Mouse (Mus musculus) stomach, embryonic 14.5 days (tissue): Measurements from ENCODE around the gene Peli1. TPM values are rescaled to one million over a fixed set of nuclear protein-coding genes. Genes with fewer than 3 reads are reported as not detected.

Experiments
- ATAC-seq: fragments of 200-750 bp; cut with Nextera tagmentation; 2 replicates; pipeline ENCODE4 v1.8.0; 2017; ENCODE audit warnings: low read depth, moderate TSS enrichment; ENCODE audit not compliant: insufficient number of reproducible peaks, insufficient read depth, low FRiP score
- H3K27ac ChIP-seq: fragments of 300-500 bp; sonication (generic); 2 replicates; pipeline ENCODE4 v1.5.1; 2014; ENCODE audit warnings: mild to moderate bottlenecking, low read length, moderate library complexity, mixed read lengths
- H3K27me3 ChIP-seq: fragments of 300-500 bp; sonication (generic); 2 replicates; pipeline ENCODE4 v1.6.1; 2014; ENCODE audit warnings: low read length, control low read depth, mixed read lengths; ENCODE audit not compliant: control insufficient read depth, insufficient read depth
- H3K36me3 ChIP-seq: fragments of 300-500 bp; sonication (generic); 2 replicates; pipeline ENCODE4 v1.6.1; 2014; ENCODE audit warnings: mild to moderate bottlenecking, control low read depth, low read length, moderate library complexity, mixed read lengths; ENCODE audit not compliant: control insufficient read depth, insufficient read depth
- H3K4me1 ChIP-seq: fragments of 300-500 bp; sonication (generic); 2 replicates; pipeline ENCODE4 v1.6.1; 2014; ENCODE audit warnings: low read length, control low read depth, mixed read lengths; ENCODE audit not compliant: control insufficient read depth, insufficient read depth
- H3K4me2 ChIP-seq: fragments of 300-500 bp; sonication (generic); replicated peaks from 2 replicates; pipeline ENCODE4 v1.6.1; 2014; ENCODE audit warnings: low read depth, low read length, control low read depth
- H3K4me3 ChIP-seq: fragments of 300-500 bp; sonication (generic); 2 replicates; pipeline ENCODE4 v1.5.1; 2014; ENCODE audit warnings: low read depth, low read length, control low read depth
- H3K9ac ChIP-seq: fragments of 300-500 bp; sonication (generic); replicated peaks from 2 replicates; pipeline ENCODE4 v1.6.1; 2014; ENCODE audit warnings: low read depth, mild to moderate bottlenecking, control low read depth, low read length, moderate library complexity, mixed read lengths
- H3K9me3 ChIP-seq: fragments of 300-500 bp; sonication (generic); 2 replicates; pipeline ENCODE4 v1.6.1; 2016; ENCODE audit warnings: low read depth, low read length, control low read depth; ENCODE audit not compliant: control insufficient read depth
- WGBS: fragments of 180-500 bp; shearing (Covaris S2); extraction: QIAGEN DNeasy Blood & Tissue Kit; methylation state at CpG from one replicate; pipeline ENCODE4 v1.1.7; 2014; 5-methylcytosine and 5-hydroxymethylcytosine counted together
- polyA plus RNA-seq: library from polyadenylated mRNA; unstranded; fragments of >200 nt; fragmentation: Nextera tagmentation; extraction: Ambion mirVana; gene quantifications from 2 replicates; pipeline ENCODE4 v1.2.1, GENCODE M21; 2014

Peli1 gene
- 38.8 and 44.0 TPM in 2 replicates for polyA plus RNA-seq

DNA sequence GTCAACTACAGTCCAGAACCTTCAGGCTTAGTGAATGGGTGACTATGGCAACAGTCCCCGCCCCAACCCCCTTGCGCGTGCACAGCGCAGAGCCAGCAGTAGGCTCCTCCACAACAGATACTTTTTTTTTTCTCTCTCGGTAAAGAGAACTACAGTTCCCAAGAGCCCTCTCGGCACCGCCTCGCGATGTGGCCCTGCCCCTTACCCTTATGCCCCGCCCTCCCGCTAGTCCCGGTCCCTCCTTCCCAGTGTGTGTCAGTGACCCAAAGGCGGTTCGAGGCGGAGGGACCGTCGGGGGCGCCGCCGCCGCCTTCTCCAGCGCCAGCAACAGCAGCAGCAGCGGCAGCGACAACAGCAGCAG is at the start of gene Peli1:
TSS of gene Peli1 (plus strand) at position 225 of the 361 bp plus-strand sequence.
- WGBS: under 1% methylated on average over 24 of the region's 24 CpGs
- Histone ChIP-seq H3K4me1 (no peaks in the 10 kb centered on the region), H3K27ac (peak within 1 kb of the TSS; percentile 100), H3K4me3 (peak within 1 kb of the TSS; percentile 90), H3K4me2 (peak within 1 kb of the TSS; percentile 55), H3K27me3 (no peaks in the 10 kb centered on the region), H3K9ac (peak within 1 kb of the TSS; percentile 96), H3K9me3 (no peaks in the 10 kb centered on the region), H3K36me3 (no peaks in the 10 kb centered on the region)
- ATAC-seq: peak; percentile 99

DNA sequence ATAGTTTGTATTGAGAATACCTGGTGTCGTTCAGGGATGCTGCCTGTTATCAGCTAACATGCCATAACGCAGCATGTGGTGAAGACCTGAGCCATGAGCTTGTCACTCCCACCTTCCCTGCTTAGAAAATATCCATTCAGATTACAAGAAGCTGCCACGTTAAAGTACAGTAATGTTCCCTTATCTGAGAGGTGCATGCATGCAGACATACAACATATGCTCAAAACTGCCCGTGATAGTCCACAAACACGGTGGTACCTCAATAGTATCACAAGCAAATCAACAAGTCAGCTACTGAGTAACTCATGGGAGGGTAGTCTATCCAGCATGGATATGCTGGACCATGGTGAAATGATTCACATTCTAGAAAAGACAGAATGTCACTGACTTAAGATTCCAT is 48.5 kb upstream of the Peli1 start:
- no peak overlapping the region for H3K4me3 ChIP-seq
- no peak for ATAC-seq
- no peak overlapping the region for H3K9ac ChIP-seq
- H3K27me3 ChIP-seq: no peaks in the 10 kb centered on the region
- no peak overlapping the region for H3K27ac ChIP-seq
- H3K4me1 ChIP-seq: no peaks in the 10 kb centered on the region
- no peak overlapping the region for H3K4me2 ChIP-seq
- WGBS: 85% methylated on average over 5 of the region's 5 CpGs
- no peaks in the 10 kb centered on the region for H3K9me3 ChIP-seq
- H3K36me3 ChIP-seq: no peaks in the 10 kb centered on the region

DNA sequence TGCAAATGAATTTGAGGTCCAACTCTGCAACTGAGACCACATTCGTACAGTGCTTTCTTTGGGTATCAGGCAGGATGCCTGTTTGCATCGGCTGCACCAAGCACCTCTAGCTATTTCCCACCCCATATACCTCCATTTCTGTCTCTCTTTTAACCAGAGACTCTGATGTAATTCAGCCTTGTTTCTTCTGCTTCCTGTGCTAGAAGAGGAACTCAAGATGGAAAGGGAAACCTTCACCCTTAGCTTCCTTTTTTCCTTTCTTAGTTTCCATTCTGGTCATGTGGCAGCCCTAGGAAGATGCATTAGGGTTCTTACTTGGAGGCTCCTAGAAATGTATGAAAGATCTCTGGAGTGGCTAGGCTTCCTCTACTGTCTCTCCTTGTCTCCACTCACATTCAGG is 44.9 kb upstream of the Peli1 start:
- Histone ChIP-seq H3K4me1 (no peaks in the 10 kb centered on the region), H3K9ac (no peak overlapping the region), H3K27me3 (no peaks in the 10 kb centered on the region), H3K9me3 (no peaks in the 10 kb centered on the region), H3K36me3 (no peaks in the 10 kb centered on the region), H3K4me3 (no peak overlapping the region), H3K27ac (no peak overlapping the region), H3K4me2 (no peak overlapping the region)
- 93% methylated on average over 2 of the region's 2 CpGs for WGBS
- no peak for ATAC-seq

- Histone ChIP-seq H3K9ac (no peak overlapping the region), H3K9me3 (no peaks in the 10 kb centered on the region), H3K27me3 (no peaks in the 10 kb centered on the region), H3K27ac (no peak overlapping the region), H3K36me3 (no peaks in the 10 kb centered on the region), H3K4me1 (no peaks in the 10 kb centered on the region), H3K4me2 (no peak overlapping the region), H3K4me3 (no peak overlapping the region)
- no peak for ATAC-seq
- WGBS: 55% methylated on average over 2 of the region's 2 CpGs
Observed at GRCm38 (mm10) chr11:21047921-21048320, 43.2 kb upstream of the Peli1 start.

- no peak overlapping the region for H3K9ac ChIP-seq
- H3K4me1 ChIP-seq: no peaks in the 10 kb centered on the region
- H3K27ac ChIP-seq: no peak overlapping the region
- no peak overlapping the region for H3K4me2 ChIP-seq
- ATAC-seq: no peak
- no peaks in the 10 kb centered on the region for H3K9me3 ChIP-seq
- WGBS: 79% methylated on average over 9 of the region's 9 CpGs
- no peak overlapping the region for H3K4me3 ChIP-seq
- H3K36me3 ChIP-seq: no peaks in the 10 kb centered on the region
- no peaks in the 10 kb centered on the region for H3K27me3 ChIP-seq
Observed at GRCm38 (mm10) chr11:21051716-21052115, 39.4 kb upstream of the Peli1 start.

- H3K27me3 ChIP-seq: no peaks in the 10 kb centered on the region
- H3K4me2 ChIP-seq: no peak overlapping the region
- no peaks in the 10 kb centered on the region for H3K4me1 ChIP-seq
- H3K27ac ChIP-seq: no peak overlapping the region
- no peak for ATAC-seq
- no peaks in the 10 kb centered on the region for H3K36me3 ChIP-seq
- no peak overlapping the region for H3K4me3 ChIP-seq
- H3K9me3 ChIP-seq: no peaks in the 10 kb centered on the region
- no peak overlapping the region for H3K9ac ChIP-seq
Observed at GRCm38 (mm10) chr11:21054587-21054986, 36.5 kb upstream of the Peli1 start.

DNA sequence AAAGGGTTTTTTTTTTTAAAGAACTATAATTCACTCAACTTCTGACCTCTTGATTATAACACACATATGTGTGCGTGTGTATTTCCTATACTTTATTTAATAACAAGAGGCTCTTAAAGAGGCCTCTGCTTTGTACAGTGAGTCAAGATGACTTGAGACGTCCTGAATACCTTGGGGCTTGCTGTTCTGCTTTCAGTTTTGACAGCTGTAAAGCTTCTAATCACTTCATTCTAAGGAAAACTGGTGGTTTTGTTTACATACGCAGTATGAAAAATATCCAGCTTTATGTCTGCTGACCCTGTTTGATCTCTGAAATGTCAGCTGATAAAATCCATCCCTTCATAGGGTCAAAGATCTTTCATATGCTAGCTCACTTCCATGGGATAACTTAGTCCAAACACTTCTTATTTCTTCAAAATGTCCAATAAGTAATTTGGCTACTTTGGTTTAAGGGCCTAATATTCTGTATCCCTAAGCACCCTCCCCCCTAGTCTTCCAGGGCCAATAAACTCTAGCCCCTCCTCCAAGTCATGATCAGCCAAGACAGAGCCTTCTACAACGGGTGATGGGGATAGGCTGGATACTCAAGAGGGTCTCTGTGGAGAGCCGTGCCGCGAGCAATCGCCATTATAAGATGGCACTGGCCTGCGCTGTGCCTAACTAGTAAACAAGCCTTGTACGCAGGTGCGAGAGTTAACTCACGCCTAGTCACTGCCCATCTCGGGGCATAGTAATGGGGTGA is 34.8 kb upstream of the Peli1 start:
- Histone ChIP-seq H3K9ac (no peak overlapping the region), H3K9me3 (no peaks in the 10 kb centered on the region), H3K36me3 (no peaks in the 10 kb centered on the region), H3K4me3 (no peak overlapping the region), H3K4me1 (no peaks in the 10 kb centered on the region), H3K4me2 (no peak overlapping the region), H3K27ac (no peak overlapping the region), H3K27me3 (no peaks in the 10 kb centered on the region)
- WGBS: 77% methylated on average over 13 of the region's 13 CpGs
- ATAC-seq: no peak; the same call in 1 of the 2 replicates

DNA sequence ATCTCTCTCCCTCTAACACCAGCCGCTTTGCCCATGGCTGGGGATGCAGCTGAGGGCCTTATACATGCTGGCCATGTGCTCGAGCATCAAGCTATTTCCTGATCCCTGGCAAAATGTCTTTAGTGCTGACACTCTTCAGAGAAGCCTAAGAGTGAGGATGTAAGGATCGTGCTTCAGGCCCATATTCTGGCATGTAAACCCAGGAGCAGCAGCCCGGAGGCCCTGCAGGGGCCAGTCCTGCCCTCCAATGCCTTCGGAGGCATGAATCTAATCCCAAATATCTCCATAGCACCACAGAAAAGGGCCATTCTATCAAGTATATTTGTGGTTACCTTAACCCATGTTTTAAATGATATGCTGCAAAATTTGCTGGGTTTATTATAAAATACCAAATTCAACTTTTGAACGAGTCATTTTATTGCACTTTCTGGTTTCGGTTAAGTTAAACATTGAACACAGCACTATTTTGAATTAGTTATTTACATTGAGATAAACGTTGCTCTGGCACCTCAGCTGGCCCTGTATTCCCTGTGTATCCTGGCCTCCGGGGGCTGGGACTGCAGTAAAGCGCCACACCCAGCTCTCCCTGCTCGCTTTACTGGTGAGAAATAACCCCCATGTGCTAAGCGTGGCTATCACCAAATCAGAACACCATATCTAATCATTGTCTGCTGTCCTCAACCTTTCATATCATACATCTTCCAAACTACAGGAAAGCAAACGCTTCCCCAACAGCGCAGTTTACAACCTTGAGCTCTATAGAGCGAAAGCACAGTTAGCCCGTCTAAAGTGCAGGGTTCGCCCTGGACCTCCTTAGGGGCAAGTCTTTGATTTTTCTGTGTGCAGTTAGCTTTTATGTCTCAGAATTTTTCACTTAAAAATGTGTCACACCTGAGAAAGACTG is 33.3 kb upstream of the Peli1 start:
- H3K27me3 ChIP-seq: no peaks in the 10 kb centered on the region
- no peaks in the 10 kb centered on the region for H3K36me3 ChIP-seq
- no peaks in the 10 kb centered on the region for H3K9me3 ChIP-seq
- H3K9ac ChIP-seq: no peak overlapping the region
- no peak overlapping the region for H3K4me2 ChIP-seq
- no peak overlapping the region for H3K4me3 ChIP-seq
- no peak overlapping the region; the same call in 1 of the 2 replicates for H3K27ac ChIP-seq
- WGBS: 61% methylated on average over 17 of the region's 17 CpGs
- ATAC-seq: peak; percentile 78
- H3K4me1 ChIP-seq: no peaks in the 10 kb centered on the region
